Mouse (Mus musculus) liver, adult 2 months (tissue): Measurements from ENCODE around the gene Hes6.

Experiments
- CTCF ChIP-seq: fragments of 200-500 bp; IDR thresholded peaks from 2 replicates; pipeline ENCODE4 v1.5.1; 2011; ENCODE audit warnings: low read depth, low read length, control low read depth
- POLR2A ChIP-seq: fragments of 200-500 bp; IDR thresholded peaks from 2 replicates; pipeline ENCODE4 v1.6.1; 2011; ENCODE audit warnings: low read length, control low read depth; ENCODE audit not compliant: insufficient read depth; ENCODE audit errors: extremely low read depth

GRCm38 (mm10) chr1:91405406-91406169, 8.2 kb downstream of the Hes6 start:
- TF ChIP-seq CTCF (no peak), POLR2A (no peak)
